Mouse (Mus musculus) embryonic facial prominence, embryonic 12.5 days (tissue): ENCODE data around the gene Mitf. TPM values are rescaled to one million over a fixed set of nuclear protein-coding genes. Genes with fewer than 3 reads are reported as not detected.

Experiments
- ATAC-seq: fragments of 200-750 bp; cut with Nextera tagmentation; 2 replicates; pipeline ENCODE4 v1.8.0; 2017; ENCODE audit not compliant: insufficient number of reproducible peaks, insufficient read depth, low FRiP score, low TSS enrichment
- H3K27ac ChIP-seq: fragments of 300-500 bp; sonication (generic); 2 replicates; pipeline ENCODE4 v1.5.1; 2016; ENCODE audit warnings: mild to moderate bottlenecking
- H3K27me3 ChIP-seq: fragments of 300-500 bp; sonication (generic); 2 replicates; pipeline ENCODE4 v1.6.1; 2016; ENCODE audit warnings: mild to moderate bottlenecking, moderate library complexity
- H3K36me3 ChIP-seq: fragments of 300-500 bp; sonication (generic); 2 replicates; pipeline ENCODE4 v1.6.1; 2016; ENCODE audit warnings: mild to moderate bottlenecking
- H3K4me1 ChIP-seq: fragments of 300-500 bp; sonication (generic); 2 replicates; pipeline ENCODE4 v1.6.1; 2016
- H3K4me2 ChIP-seq: fragments of 300-500 bp; sonication (generic); replicated peaks from 2 replicates; pipeline ENCODE4 v1.6.1; 2016; ENCODE audit warnings: mild to moderate bottlenecking, moderate library complexity
- H3K4me3 ChIP-seq: fragments of 300-500 bp; sonication (generic); 2 replicates; pipeline ENCODE4 v1.5.1; 2016; ENCODE audit warnings: mild to moderate bottlenecking
- H3K9ac ChIP-seq: fragments of 300-500 bp; sonication (generic); 2 replicates; pipeline ENCODE4 v1.6.1; 2016; ENCODE audit warnings: mild to moderate bottlenecking, moderate library complexity
- H3K9me3 ChIP-seq: fragments of 300-500 bp; sonication (generic); 2 replicates; pipeline ENCODE4 v1.6.1; 2016; ENCODE audit warnings: mild to moderate bottlenecking, moderate library complexity
- WGBS: fragments of 180-500 bp; shearing (Covaris S2); methylation state at CpG from one replicate; pipeline ENCODE4 v1.1.7; 2016; 5-methylcytosine and 5-hydroxymethylcytosine counted together
- polyA plus RNA-seq: library from polyadenylated mRNA; unstranded; fragments of >200 nt; fragmentation: Nextera tagmentation; extraction: Ambion mirVana; gene quantifications from 2 replicates; pipeline ENCODE4 v1.2.1, GENCODE M21; 2016

The Mitf gene
- polyA plus RNA-seq, 1 experiment from 2014 or later, result 2.3 TPM

DNA sequence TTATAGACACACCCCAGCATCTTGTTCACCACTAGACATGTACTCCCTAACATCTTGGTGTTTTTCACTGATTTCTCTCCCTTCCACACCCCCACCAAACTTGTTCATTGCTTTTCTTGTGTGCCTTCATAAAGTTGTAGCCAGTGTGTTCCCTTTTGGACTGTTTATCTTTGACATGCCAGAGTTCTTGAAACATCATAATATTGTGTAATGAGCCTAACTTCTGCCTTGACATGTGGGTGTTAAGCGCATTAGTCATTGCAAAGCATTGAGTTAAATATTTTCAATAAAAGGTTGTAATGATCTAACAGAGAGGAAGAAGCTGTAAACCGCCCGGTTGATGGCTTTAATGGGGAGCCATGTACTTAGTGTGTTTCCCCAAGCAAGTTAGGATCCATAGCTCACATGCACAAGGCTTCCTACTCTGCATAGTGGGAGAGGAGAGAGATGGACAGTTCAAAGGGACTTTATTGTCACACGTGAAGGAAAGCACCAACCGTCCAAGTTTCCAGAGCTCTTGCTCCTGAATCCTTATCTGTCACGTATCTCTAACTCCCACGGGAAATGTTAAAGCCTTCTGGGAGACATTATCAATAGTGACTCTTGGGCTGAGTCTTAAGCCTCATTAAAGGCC is 19.9 kb downstream of the Mitf start:
- Histone ChIP-seq H3K27ac (no peak overlapping the region), H3K4me2 (no peak overlapping the region), H3K27me3 (no peaks in the 10 kb centered on the region), H3K9me3 (no peaks in the 10 kb centered on the region), H3K4me1 (peaks cover 7% of the 10 kb centered on the region; the same call in 1 of the 2 replicates), H3K4me3 (no peak overlapping the region), H3K9ac (no peak overlapping the region), H3K36me3 (no peaks in the 10 kb centered on the region)
- no peak for ATAC-seq
- 85% methylated on average over 7 of the region's 7 CpGs for WGBS

GRCm38 (mm10) chr6:97828021-97828420 is 21.2 kb downstream of the Mitf start:
- Histone ChIP-seq H3K4me3 (no peak overlapping the region), H3K9ac (no peak overlapping the region), H3K27me3 (no peaks in the 10 kb centered on the region), H3K4me1 (peaks cover 7% of the 10 kb centered on the region; the same call in 1 of the 2 replicates), H3K9me3 (no peaks in the 10 kb centered on the region), H3K4me2 (no peak overlapping the region), H3K36me3 (no peaks in the 10 kb centered on the region), H3K27ac (no peak overlapping the region)
- WGBS, result 75% methylated on average over 3 of the region's 3 CpGs
- ATAC-seq, result no peak

- Histone ChIP-seq H3K36me3 (no peaks in the 10 kb centered on the region), H3K4me1 (peaks cover 7% of the 10 kb centered on the region; the same call in 1 of the 2 replicates), H3K4me3 (no peak overlapping the region), H3K27me3 (no peaks in the 10 kb centered on the region), H3K9me3 (no peaks in the 10 kb centered on the region), H3K9ac (no peak overlapping the region), H3K4me2 (no peak overlapping the region), H3K27ac (no peak overlapping the region)
- ATAC-seq, result no peak
- 53% methylated on average over 13 of the region's 13 CpGs for WGBS
These were observed 22.2 kb downstream of the Mitf start for GRCm38 (mm10) chr6:97828822-97829719.

DNA sequence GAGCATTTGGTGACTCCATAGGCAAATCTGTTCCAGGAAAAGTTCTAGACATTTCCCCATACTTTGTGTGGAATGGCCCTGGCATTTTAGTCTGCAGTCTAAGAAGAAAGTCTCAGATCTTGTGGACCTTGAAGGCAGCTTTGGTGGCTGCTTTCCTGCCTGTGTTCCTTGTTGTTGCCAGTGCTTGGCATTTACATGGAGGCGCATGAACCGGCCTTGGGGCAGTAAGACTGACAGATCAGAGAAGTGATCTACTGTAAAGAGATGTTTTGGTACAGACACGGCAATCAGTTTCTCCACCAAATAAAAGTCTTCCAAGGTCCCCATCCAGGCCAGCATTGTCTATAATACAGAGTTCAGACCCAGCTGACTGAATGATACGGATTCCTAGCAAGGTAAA is 25.6 kb downstream of the Mitf start:
- Histone ChIP-seq H3K27me3 (no peaks in the 10 kb centered on the region), H3K4me1 (peaks cover 7% of the 10 kb centered on the region; the same call in 1 of the 2 replicates), H3K9ac (no peak overlapping the region), H3K27ac (no peak overlapping the region), H3K4me2 (no peak overlapping the region), H3K36me3 (no peaks in the 10 kb centered on the region), H3K4me3 (no peak overlapping the region), H3K9me3 (no peaks in the 10 kb centered on the region)
- 90% methylated on average over 4 of the region's 4 CpGs for WGBS
- no peak for ATAC-seq

DNA sequence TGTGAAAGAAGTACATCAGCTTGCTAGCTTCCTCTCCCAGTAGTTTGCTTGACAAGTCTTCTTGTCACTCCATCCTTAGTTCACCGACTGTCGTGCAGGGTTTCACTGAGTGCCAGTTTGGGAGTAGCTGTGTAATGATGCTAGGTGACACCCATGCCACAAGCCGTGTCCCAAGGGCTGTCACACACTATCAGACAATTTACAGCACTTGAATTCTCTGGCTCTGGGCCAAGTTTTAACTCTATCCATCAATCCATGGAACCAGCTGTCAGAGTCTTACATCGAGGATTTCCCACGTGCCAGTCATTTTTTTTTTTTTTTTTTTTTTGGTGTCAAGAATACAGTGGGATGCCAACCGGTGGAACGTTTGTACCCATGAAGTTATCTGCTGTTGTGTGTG is 29.3 kb downstream of the Mitf start:
- no peak overlapping the region for H3K4me3 ChIP-seq
- no peaks in the 10 kb centered on the region for H3K27me3 ChIP-seq
- no peaks in the 10 kb centered on the region for H3K36me3 ChIP-seq
- H3K4me1 ChIP-seq, result no peaks in the 10 kb centered on the region
- ATAC-seq, result no peak
- no peak overlapping the region for H3K4me2 ChIP-seq
- 73% methylated on average over 7 of the region's 7 CpGs for WGBS
- no peak overlapping the region for H3K27ac ChIP-seq
- no peak overlapping the region for H3K9ac ChIP-seq
- no peaks in the 10 kb centered on the region for H3K9me3 ChIP-seq

- no peaks in the 10 kb centered on the region for H3K27me3 ChIP-seq
- no peak overlapping the region for H3K9ac ChIP-seq
- no peak overlapping the region for H3K4me3 ChIP-seq
- H3K9me3 ChIP-seq, result no peaks in the 10 kb centered on the region
- ATAC-seq, result no peak
- no peak overlapping the region for H3K27ac ChIP-seq
- no peak overlapping the region for H3K4me2 ChIP-seq
- no peaks in the 10 kb centered on the region for H3K4me1 ChIP-seq
- no peaks in the 10 kb centered on the region for H3K36me3 ChIP-seq
These were observed 30.9 kb downstream of the Mitf start for GRCm38 (mm10) chr6:97837711-97838110.

DNA sequence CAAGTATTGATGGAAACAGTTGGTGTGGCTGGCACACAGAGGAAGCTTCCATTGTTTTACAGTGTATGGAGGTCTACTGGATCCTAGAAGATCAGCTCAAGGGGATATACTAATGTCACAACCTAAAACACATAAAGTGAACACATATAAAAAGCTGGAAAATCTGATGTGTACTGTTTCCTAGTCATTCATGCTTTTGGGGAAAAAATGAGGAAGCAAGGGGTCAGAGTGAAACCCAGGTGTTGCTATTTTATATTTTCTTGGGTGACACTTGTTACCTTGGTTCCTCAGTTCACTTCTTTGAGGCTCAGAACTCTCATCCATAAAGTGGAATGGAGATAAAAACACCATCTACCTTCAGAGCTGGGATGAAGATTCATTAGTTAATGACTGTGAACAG is 32.7 kb downstream of the Mitf start:
- H3K4me2 ChIP-seq, result no peak overlapping the region
- no peak for ATAC-seq
- no peak overlapping the region for H3K4me3 ChIP-seq
- H3K9me3 ChIP-seq, result no peaks in the 10 kb centered on the region
- H3K36me3 ChIP-seq, result no peaks in the 10 kb centered on the region
- H3K4me1 ChIP-seq, result no peaks in the 10 kb centered on the region
- H3K9ac ChIP-seq, result no peak overlapping the region
- no peak overlapping the region for H3K27ac ChIP-seq
- no peaks in the 10 kb centered on the region for H3K27me3 ChIP-seq

- Histone ChIP-seq H3K4me1 (peaks cover 8% of the 10 kb centered on the region; the same call in 1 of the 2 replicates), H3K4me2 (no peak overlapping the region), H3K27ac (no peak overlapping the region), H3K9me3 (no peaks in the 10 kb centered on the region), H3K4me3 (no peak overlapping the region), H3K9ac (no peak overlapping the region), H3K36me3 (no peaks in the 10 kb centered on the region), H3K27me3 (no peaks in the 10 kb centered on the region)
- 75% methylated on average over 3 of the region's 3 CpGs for WGBS
- ATAC-seq, result no peak
These were observed 37.3 kb downstream of the Mitf start for GRCm38 (mm10) chr6:97844112-97844511.

DNA sequence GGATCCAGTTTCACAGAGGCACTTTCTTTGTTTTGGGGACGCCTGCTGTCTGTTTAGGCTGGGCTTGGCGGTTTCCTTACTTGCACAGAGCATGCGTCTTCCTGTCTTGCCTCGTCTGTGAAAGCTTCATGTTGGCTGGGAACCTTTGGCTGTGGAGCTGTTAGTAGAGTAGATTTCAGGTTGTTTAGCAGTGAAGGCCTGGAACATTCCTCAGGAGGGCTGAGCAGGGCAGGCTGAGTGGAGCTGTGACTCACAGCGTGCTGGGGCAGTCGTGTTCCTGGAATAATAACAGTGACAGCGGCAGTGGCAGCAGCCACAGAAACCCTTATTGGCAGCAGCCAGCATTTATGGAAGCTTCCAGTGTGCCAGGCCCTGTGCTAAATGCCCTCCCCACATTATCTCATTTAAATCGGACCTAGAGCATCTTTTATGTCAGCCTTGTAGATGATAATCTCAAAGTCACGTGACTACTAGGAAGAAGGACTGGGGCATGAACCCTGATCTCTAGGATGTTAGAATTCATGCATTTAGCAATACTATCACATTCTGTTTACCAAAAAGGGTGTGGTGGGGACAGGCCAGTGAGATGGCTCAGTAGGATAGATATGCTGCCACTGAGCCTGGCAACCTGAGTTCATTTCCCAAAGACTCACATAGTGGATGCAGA is 41.5 kb downstream of the Mitf start:
- Histone ChIP-seq H3K4me3 (no peak overlapping the region), H3K4me2 (no peak overlapping the region), H3K9me3 (no peaks in the 10 kb centered on the region), H3K27me3 (no peaks in the 10 kb centered on the region), H3K4me1 (peaks cover 8% of the 10 kb centered on the region; the same call in 1 of the 2 replicates), H3K36me3 (no peaks in the 10 kb centered on the region), H3K9ac (no peak overlapping the region), H3K27ac (no peak overlapping the region)
- ATAC-seq, result no peak
- 61% methylated on average over 9 of the region's 9 CpGs for WGBS

DNA sequence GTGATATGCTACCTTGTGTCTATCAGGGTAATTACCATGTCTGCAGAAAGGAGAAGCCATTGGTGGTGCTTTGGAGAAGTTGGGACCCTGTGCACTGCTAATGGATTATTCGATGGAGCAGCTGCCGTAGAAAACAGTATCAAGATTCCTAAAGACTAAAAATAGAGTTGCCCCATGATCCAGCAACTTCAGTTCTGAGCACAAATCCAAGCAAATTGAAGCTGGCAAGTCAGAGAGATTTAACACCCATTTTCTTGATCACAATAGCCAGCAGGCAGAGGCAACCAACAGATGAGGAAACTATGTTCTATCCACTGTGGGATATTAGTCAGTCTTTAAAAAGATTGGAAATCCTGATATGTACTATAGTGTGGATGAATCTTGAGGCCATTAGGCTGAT is 47.4 kb downstream of the Mitf start:
- ATAC-seq, result no peak
- H3K4me1 ChIP-seq, result no peaks in the 10 kb centered on the region
- H3K9ac ChIP-seq, result no peak overlapping the region
- no peak overlapping the region for H3K27ac ChIP-seq
- no peaks in the 10 kb centered on the region for H3K36me3 ChIP-seq
- WGBS, result 88% methylated on average over 2 of the region's 2 CpGs
- no peak overlapping the region for H3K4me2 ChIP-seq
- H3K4me3 ChIP-seq, result no peak overlapping the region
- H3K9me3 ChIP-seq, result no peaks in the 10 kb centered on the region
- H3K27me3 ChIP-seq, result no peaks in the 10 kb centered on the region

DNA sequence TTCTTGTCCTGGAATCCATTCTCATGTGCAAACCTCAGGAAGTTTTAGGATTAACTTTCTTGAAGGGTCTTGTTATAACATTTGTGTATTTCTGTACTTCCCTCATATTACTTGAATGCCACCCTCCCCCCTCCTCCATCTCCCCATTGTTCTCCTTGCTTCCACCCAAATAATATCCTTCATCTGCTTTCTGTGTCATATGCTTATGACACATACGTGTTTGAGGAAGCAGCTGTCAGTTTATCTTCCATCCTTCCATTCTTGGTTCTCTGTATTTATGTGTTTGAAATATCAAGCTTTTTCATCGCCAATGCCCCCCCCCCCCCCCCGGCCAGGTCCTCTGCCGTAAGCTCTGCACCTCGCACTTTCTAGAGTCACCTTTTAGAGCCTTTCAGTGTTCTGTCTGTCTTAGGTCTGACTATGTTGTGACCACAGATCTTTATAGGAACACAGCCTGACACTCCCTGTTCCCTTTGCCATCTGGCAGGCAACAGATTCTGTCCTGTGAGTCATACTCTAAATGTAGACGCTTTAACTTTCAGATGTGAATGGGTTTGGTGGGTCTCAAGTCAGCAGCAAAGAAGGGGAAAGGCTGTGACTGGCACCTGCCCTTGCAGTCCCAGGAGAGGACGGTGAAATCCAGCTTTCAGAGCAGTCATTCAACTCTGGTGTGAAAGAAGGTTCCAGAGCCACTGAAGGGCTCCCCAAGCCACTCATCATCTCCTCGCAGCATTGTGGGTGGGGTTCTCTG is 48.7 kb downstream of the Mitf start:
- H3K4me1 ChIP-seq, result no peaks in the 10 kb centered on the region
- no peaks in the 10 kb centered on the region for H3K27me3 ChIP-seq
- H3K27ac ChIP-seq, result no peak overlapping the region
- 82% methylated on average over 8 of the region's 8 CpGs for WGBS
- H3K4me3 ChIP-seq, result no peak overlapping the region
- no peak overlapping the region for H3K4me2 ChIP-seq
- no peaks in the 10 kb centered on the region for H3K9me3 ChIP-seq
- no peak for ATAC-seq
- H3K9ac ChIP-seq, result no peak overlapping the region
- H3K36me3 ChIP-seq, result no peaks in the 10 kb centered on the region
